Mouse (Mus musculus): ENCODE data around the gene Spic. TPM values are rescaled to one million over a fixed set of nuclear protein-coding genes. Genes with fewer than 3 reads are reported as not detected.

Gene Spic
- 0.02 and 0.08 TPM in 2 replicates for polyA plus RNA-seq (2012)

- H3K9me3 ChIP-seq (ENCODE audit: control insufficient read depth, low read length), result peaks cover 2% of the 10 kb centered on the region; the same call in 1 of the 2 replicates
- no peak within 1 kb of the TSS for H3K4me3 ChIP-seq (replicated peaks)
- H3K4me1 ChIP-seq (ENCODE audit: control insufficient read depth), result no peaks in the 10 kb centered on the region
- TF ChIP-seq TAL1 (IDR thresholded peaks at IDR 0.05; ENCODE audit: low read length) (no peak), GATA1 (IDR thresholded peaks at IDR 0.05; ENCODE audit: low read length) (no peak)
- H3K27me3 ChIP-seq (ENCODE audit: control insufficient read depth), result no peaks in the 10 kb centered on the region
- no peaks in the 10 kb centered on the region for H3K36me3 ChIP-seq (ENCODE audit: control insufficient read depth)
Measured at GRCm38 (mm10) chr10:88684925-88685324, at the start of gene Spic. Gene Spic, minus strand, starts transcription at chr10:88685015.

DNA sequence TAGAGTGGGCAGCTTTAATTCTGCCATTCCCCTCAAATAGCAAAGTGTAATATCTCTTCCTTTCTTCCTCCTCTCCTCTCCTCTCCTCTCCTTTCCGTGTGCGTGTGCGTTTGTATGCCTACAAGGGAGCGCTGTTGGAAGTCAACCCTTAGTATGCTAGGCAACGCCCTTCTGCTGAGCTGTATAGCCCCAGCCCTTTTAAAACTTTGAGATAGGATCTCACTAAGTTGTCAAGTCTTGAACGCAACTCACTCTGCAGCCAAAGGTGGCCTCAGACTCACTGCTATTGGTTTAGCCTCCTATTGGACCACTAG is 47.5 kb upstream of the Spic start:
- Histone ChIP-seq H3K27me3 (ENCODE audit: control insufficient read depth) (peaks cover 4% of the 10 kb centered on the region; the same call in 1 of the 2 replicates), H3K4me3 (replicated peaks) (peak overlapping the region; percentile 70), H3K36me3 (ENCODE audit: control insufficient read depth) (peaks cover 7% of the 10 kb centered on the region), H3K9me3 (ENCODE audit: control insufficient read depth, low read length) (no peaks in the 10 kb centered on the region), H3K4me1 (ENCODE audit: control insufficient read depth) (peaks cover 25% of the 10 kb centered on the region)
- no peak for TF ChIP-seq TAL1 (IDR thresholded peaks at IDR 0.05; ENCODE audit: low read length)

GRCm38 (mm10) chr10:88731496-88732308 is 46.9 kb upstream of the Spic start:
- no peak for TF ChIP-seq GATA1 (IDR thresholded peaks at IDR 0.05; ENCODE audit: low read length)
- no peak for TF ChIP-seq TAL1 (IDR thresholded peaks at IDR 0.05; ENCODE audit: low read length)
- Histone ChIP-seq H3K9me3 (ENCODE audit: control insufficient read depth, low read length) (no peaks in the 10 kb centered on the region), H3K4me3 (replicated peaks) (peak overlapping the region; percentile 70), H3K27me3 (ENCODE audit: control insufficient read depth) (peaks cover 4% of the 10 kb centered on the region; the same call in 1 of the 2 replicates), H3K36me3 (ENCODE audit: control insufficient read depth) (peaks cover 2% of the 10 kb centered on the region), H3K4me1 (ENCODE audit: control insufficient read depth) (peaks cover 25% of the 10 kb centered on the region)

DNA sequence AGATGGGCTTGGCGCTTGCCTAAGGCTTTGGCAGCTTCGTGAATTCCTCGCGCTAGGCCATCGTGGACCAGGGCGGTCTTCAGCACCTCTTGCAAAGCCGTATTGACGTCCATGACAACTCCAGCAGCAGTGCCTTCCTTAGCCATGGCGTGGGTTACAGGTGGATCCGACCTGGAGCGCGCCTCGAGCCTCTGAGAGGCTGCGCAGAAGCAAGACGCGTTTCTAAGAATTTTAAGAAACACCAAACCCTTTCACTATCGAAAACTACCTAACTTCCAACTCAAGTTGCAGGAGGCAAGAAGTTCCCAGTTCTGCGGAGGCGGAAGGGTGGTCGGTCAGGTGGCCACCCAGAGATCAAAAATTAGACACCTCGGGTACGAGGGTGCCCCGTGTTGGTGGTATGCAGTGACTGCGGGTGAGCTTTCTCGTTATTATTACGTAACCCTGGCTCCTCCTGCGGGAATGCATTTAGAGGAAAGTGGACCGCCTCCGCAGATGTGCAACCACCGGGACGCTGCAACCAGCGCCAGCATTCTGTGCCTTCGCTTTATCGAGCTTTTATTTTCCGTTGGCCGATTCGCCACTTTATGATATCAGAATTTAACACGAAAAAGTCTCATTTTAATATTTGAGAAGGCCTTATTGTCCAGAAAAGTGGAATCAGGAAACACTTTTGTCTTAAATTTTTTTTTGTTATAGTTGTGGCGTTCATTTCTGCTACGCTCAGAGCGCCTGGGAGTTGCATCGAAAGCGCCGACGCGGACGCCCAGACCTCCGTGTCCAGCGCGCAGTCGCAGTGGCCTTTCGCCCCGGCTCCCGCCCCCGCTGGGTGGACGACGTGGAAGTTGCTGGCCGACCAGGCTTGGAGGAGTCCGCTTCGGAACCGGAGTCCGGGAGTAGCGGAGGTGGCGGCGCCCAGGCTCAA is 46.0 kb upstream of the Spic start, which contains the start of gene Arl1:
Arl1 (plus strand) TSS at position 288 of the 925 bp plus-strand sequence.
- H3K36me3 ChIP-seq (ENCODE audit: control insufficient read depth), result peaks cover 2% of the 10 kb centered on the region; the same call in 1 of the 2 replicates
- no peak for TF ChIP-seq GATA1 (IDR thresholded peaks at IDR 0.05; ENCODE audit: low read length)
- no peak for TF ChIP-seq TAL1 (IDR thresholded peaks at IDR 0.05; ENCODE audit: low read length)
- no peaks in the 10 kb centered on the region for H3K9me3 ChIP-seq (ENCODE audit: control insufficient read depth, low read length)
- H3K4me1 ChIP-seq (ENCODE audit: control insufficient read depth), result peaks cover 25% of the 10 kb centered on the region
- H3K4me3 ChIP-seq (replicated peaks), result peak within 1 kb of the TSS; percentile 70
- peaks cover 4% of the 10 kb centered on the region; the same call in 1 of the 2 replicates for H3K27me3 ChIP-seq (ENCODE audit: control insufficient read depth)

DNA sequence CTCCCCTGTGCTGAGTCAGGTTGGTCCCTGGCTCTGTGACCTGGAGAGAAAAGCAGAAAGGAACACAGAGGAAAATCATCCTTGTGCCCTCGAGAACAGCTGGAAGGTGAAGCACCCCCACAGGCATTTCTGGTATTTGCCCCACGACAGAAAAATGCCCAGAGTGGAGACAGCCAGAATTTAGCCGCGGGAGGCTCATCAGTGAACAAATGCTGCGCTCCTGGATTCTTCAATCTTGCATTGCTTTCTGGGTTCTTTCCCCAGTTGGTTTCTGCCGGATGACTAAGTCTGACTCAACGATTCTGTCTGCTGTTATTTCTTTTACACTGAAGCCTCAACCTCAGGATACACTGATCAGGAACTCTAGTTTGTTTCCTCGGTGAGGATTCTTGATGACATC is 43.4 kb upstream of the Spic start:
- no peak for TF ChIP-seq TAL1 (IDR thresholded peaks at IDR 0.05; ENCODE audit: low read length)
- no peak for TF ChIP-seq GATA1 (IDR thresholded peaks at IDR 0.05; ENCODE audit: low read length)
- H3K27me3 ChIP-seq (ENCODE audit: control insufficient read depth), result peaks cover 4% of the 10 kb centered on the region; the same call in 1 of the 2 replicates
- H3K4me1 ChIP-seq (ENCODE audit: control insufficient read depth), result peaks cover 24% of the 10 kb centered on the region
- H3K36me3 ChIP-seq (ENCODE audit: control insufficient read depth), result no peaks in the 10 kb centered on the region
- H3K4me3 ChIP-seq (replicated peaks), result no peak overlapping the region
- no peaks in the 10 kb centered on the region for H3K9me3 ChIP-seq (ENCODE audit: control insufficient read depth, low read length)

GRCm38 (mm10) chr10:88727128-88727527 is 42.3 kb upstream of the Spic start:
- TF ChIP-seq GATA1 (IDR thresholded peaks at IDR 0.05; ENCODE audit: low read length) (no peak), TAL1 (IDR thresholded peaks at IDR 0.05; ENCODE audit: low read length) (no peak)
- Histone ChIP-seq H3K9me3 (ENCODE audit: control insufficient read depth, low read length) (no peaks in the 10 kb centered on the region), H3K27me3 (ENCODE audit: control insufficient read depth) (peaks cover 4% of the 10 kb centered on the region; the same call in 1 of the 2 replicates), H3K36me3 (ENCODE audit: control insufficient read depth) (no peaks in the 10 kb centered on the region), H3K4me3 (replicated peaks) (no peak overlapping the region), H3K4me1 (ENCODE audit: control insufficient read depth) (peaks cover 17% of the 10 kb centered on the region)

GRCm38 (mm10) chr10:88725343-88725742 is 40.5 kb upstream of the Spic start:
- Histone ChIP-seq H3K9me3 (ENCODE audit: control insufficient read depth, low read length) (no peaks in the 10 kb centered on the region), H3K4me1 (ENCODE audit: control insufficient read depth) (peaks cover 3% of the 10 kb centered on the region), H3K27me3 (ENCODE audit: control insufficient read depth) (peaks cover 4% of the 10 kb centered on the region; the same call in 1 of the 2 replicates), H3K36me3 (ENCODE audit: control insufficient read depth) (no peaks in the 10 kb centered on the region), H3K4me3 (replicated peaks) (no peak overlapping the region)
- TF ChIP-seq TAL1 (IDR thresholded peaks at IDR 0.05; ENCODE audit: low read length), result no peak
- no peak for TF ChIP-seq GATA1 (IDR thresholded peaks at IDR 0.05; ENCODE audit: low read length)

DNA sequence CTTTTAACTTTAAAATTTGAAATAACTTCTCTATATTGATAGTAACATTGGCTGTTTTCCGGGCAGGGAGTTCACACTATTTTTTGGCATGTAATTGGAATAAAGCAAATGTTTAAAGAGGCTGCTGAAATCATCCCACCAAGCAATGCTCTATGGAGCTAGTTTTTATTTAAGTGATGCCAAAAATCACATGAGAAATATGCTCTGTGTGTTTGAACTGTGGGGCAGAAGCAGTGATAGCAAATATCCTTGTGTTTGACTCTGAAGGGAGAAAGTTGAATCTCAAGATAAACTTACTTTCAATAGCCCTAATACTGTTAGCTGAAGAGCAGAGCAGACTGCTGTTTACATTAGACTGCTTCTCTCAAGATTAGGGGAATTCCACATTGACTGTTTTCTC is 34.8 kb upstream of the Spic start:
- H3K36me3 ChIP-seq (ENCODE audit: control insufficient read depth), result no peaks in the 10 kb centered on the region
- H3K9me3 ChIP-seq (ENCODE audit: control insufficient read depth, low read length), result no peaks in the 10 kb centered on the region
- H3K4me1 ChIP-seq (ENCODE audit: control insufficient read depth), result no peaks in the 10 kb centered on the region
- TF ChIP-seq GATA1 (IDR thresholded peaks at IDR 0.05; ENCODE audit: low read length), result no peak
- TF ChIP-seq TAL1 (IDR thresholded peaks at IDR 0.05; ENCODE audit: low read length), result no peak
- no peaks in the 10 kb centered on the region for H3K27me3 ChIP-seq (ENCODE audit: control insufficient read depth)
- H3K4me3 ChIP-seq (replicated peaks), result no peak overlapping the region

- TF ChIP-seq GATA1 (IDR thresholded peaks at IDR 0.05; ENCODE audit: low read length) (no peak), TAL1 (IDR thresholded peaks at IDR 0.05; ENCODE audit: low read length) (no peak)
- Histone ChIP-seq H3K4me3 (replicated peaks) (no peak overlapping the region), H3K4me1 (ENCODE audit: control insufficient read depth) (no peaks in the 10 kb centered on the region)
Measured at GRCm38 (mm10) chr10:88717756-88718025, 32.9 kb upstream of the Spic start.

More at GRCm38 (mm10) chr10:88717756-88718025, 32.9 kb upstream of the Spic start:
- Histone ChIP-seq H3K27me3 (ENCODE audit: control insufficient read depth) (no peaks in the 10 kb centered on the region), H3K36me3 (ENCODE audit: control insufficient read depth) (no peaks in the 10 kb centered on the region), H3K9me3 (ENCODE audit: control insufficient read depth, low read length) (no peaks in the 10 kb centered on the region)
